16 mouse cellular contexts compared by ENCODE assay signal in the genomic region with DNA sequence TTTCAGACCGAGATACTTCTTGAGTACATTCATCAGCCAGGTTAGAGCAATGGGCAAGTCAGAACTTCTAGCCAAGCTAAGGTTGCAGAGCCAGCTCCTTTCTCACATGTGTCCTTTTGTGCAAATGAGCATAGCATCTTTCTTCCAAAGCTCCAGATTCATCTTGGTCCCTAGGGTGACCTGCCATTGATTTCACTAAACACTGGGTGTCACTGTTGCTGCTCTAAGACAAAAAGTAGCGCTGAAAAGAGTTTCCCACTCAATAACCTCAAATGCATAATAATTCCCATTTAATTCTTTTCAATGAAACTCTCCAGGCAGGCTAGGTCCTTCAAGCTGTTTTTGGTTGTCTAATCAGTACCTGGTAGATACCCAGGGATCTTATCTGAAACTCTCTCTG.
DNase-seq lines count a peak whose midpoint lies in the region; ATAC-seq and TF ChIP-seq lines count a peak whose summit lies in the region.
"Had no signal": no experiment of that assay in that cellular context is flagged by ENCODE, and none has a peak within 500 bp of the region (broad histone marks: within the 10 kb centered on the region; RNA-seq: fewer than 3 reads in every experiment).

No protein-coding gene starts in this region.

- H3K36me3 ChIP-seq in heart, adult 2 months (ENCODE audit: control insufficient read depth, insufficient read depth, low read length) = no peaks in the 10 kb centered on the region
- no peaks in the 10 kb centered on the region for H3K36me3 ChIP-seq in midbrain, embryonic 14.5 days (ENCODE audit: control insufficient read depth, insufficient read depth, low read length)
- no peaks in the 10 kb centered on the region for H3K36me3 ChIP-seq in midbrain, embryonic 16.5 days (ENCODE audit: control insufficient read depth, insufficient read depth, low read length)
- no peaks in the 10 kb centered on the region for H3K36me3 ChIP-seq in embryonic facial prominence, embryonic 10.5 days (replicated peaks)
- H3K36me3 ChIP-seq: embryonic facial prominence, embryonic 13.5 days; limb, embryonic 15.5 days; midbrain, embryonic 15.5 days had no signal

- TF ChIP-seq EP300 in heart, adult 2 months (IDR thresholded peaks at IDR 0.05; ENCODE audit: insufficient read depth, low read depth, low read length) = no peak

- no peak overlapping the region for H3K4me3 ChIP-seq in heart, adult 2 months
- no peak overlapping the region for H3K4me3 ChIP-seq in midbrain, embryonic 14.5 days (replicated peaks; ENCODE audit: low read depth, low read length)
- no peak overlapping the region for H3K4me3 ChIP-seq in midbrain, embryonic 16.5 days (ENCODE audit: low read depth, low read length)
- H3K4me3 ChIP-seq in embryonic facial prominence, embryonic 10.5 days = no peak overlapping the region
- H3K4me3 ChIP-seq: embryonic facial prominence, embryonic 13.5 days; limb, embryonic 15.5 days; midbrain, embryonic 15.5 days had no signal

- no peaks in the 10 kb centered on the region for H3K9me3 ChIP-seq in midbrain, embryonic 14.5 days (ENCODE audit: control insufficient read depth, low read length)
- no peaks in the 10 kb centered on the region for H3K9me3 ChIP-seq in midbrain, embryonic 16.5 days (replicated peaks; ENCODE audit: control insufficient read depth, low read length, poor library complexity, severe bottlenecking)
- no peaks in the 10 kb centered on the region for H3K9me3 ChIP-seq in embryonic facial prominence, embryonic 10.5 days
- H3K9me3 ChIP-seq: embryonic facial prominence, embryonic 13.5 days; limb, embryonic 15.5 days; midbrain, embryonic 15.5 days had no signal

- no peak overlapping the region for H3K4me2 ChIP-seq in midbrain, embryonic 14.5 days (ENCODE audit: low read length)
- H3K4me2 ChIP-seq in midbrain, embryonic 16.5 days (ENCODE audit: low read length) = no peak overlapping the region
- H3K4me2 ChIP-seq: embryonic facial prominence, embryonic 13.5 days; limb, embryonic 15.5 days; midbrain, embryonic 15.5 days had no signal

- H3K27ac ChIP-seq in heart, adult 2 months = no peak overlapping the region
- H3K27ac ChIP-seq in midbrain, embryonic 14.5 days (replicated peaks; ENCODE audit: low read depth, low read length) = no peak overlapping the region
- H3K27ac ChIP-seq in midbrain, embryonic 16.5 days (ENCODE audit: low read length) = no peak overlapping the region
- H3K27ac ChIP-seq in embryonic facial prominence, embryonic 10.5 days (replicated peaks) = no peak overlapping the region
- H3K27ac ChIP-seq: embryonic facial prominence, embryonic 13.5 days; limb, embryonic 15.5 days; midbrain, embryonic 15.5 days had no signal

- no peak overlapping the region for H3K9ac ChIP-seq in heart, adult 2 months (ENCODE audit: low read depth, low read length)
- H3K9ac ChIP-seq in midbrain, embryonic 14.5 days (replicated peaks; ENCODE audit: low read length) = no peak overlapping the region
- no peak overlapping the region for H3K9ac ChIP-seq in midbrain, embryonic 16.5 days (ENCODE audit: low read depth, low read length)
- H3K9ac ChIP-seq: embryonic facial prominence, embryonic 13.5 days; limb, embryonic 15.5 days; midbrain, embryonic 15.5 days had no signal

- no peaks in the 10 kb centered on the region for H3K27me3 ChIP-seq in heart, adult 2 months (ENCODE audit: control insufficient read depth, insufficient read depth, low read length)
- no peaks in the 10 kb centered on the region for H3K27me3 ChIP-seq in midbrain, embryonic 14.5 days (ENCODE audit: control insufficient read depth, insufficient read depth, low read length)
- H3K27me3 ChIP-seq in midbrain, embryonic 16.5 days (ENCODE audit: control insufficient read depth, insufficient read depth, low read depth, low read length) = no peaks in the 10 kb centered on the region
- no peaks in the 10 kb centered on the region for H3K27me3 ChIP-seq in embryonic facial prominence, embryonic 10.5 days (replicated peaks; ENCODE audit: low read depth, poor library complexity, severe bottlenecking)
- H3K27me3 ChIP-seq: embryonic facial prominence, embryonic 13.5 days; limb, embryonic 15.5 days; midbrain, embryonic 15.5 days had no signal

- 53% methylated on average over 2 of the region's 2 CpGs for WGBS in heart, adult 2 months
- WGBS in midbrain, embryonic 14.5 days = 67% methylated on average over 2 of the region's 2 CpGs
- 72% methylated on average over 2 of the region's 2 CpGs for WGBS in midbrain, embryonic 16.5 days
- WGBS in embryonic facial prominence, embryonic 10.5 days = 59% methylated on average over 2 of the region's 2 CpGs

- TF ChIP-seq POLR2A in heart, adult 2 months (IDR thresholded peaks at IDR 0.05; ENCODE audit: insufficient read depth, low read depth, low read length) = no peak

- H3K4me1 ChIP-seq in heart, adult 2 months (ENCODE audit: control insufficient read depth, insufficient read depth, low read length) = no peaks in the 10 kb centered on the region
- H3K4me1 ChIP-seq in midbrain, embryonic 14.5 days (ENCODE audit: control insufficient read depth, insufficient read depth, low read length) = no peaks in the 10 kb centered on the region
- no peaks in the 10 kb centered on the region for H3K4me1 ChIP-seq in midbrain, embryonic 16.5 days (ENCODE audit: control insufficient read depth, insufficient read depth, low read length)
- no peaks in the 10 kb centered on the region for H3K4me1 ChIP-seq in embryonic facial prominence, embryonic 10.5 days
- H3K4me1 ChIP-seq: embryonic facial prominence, embryonic 13.5 days; limb, embryonic 15.5 days; midbrain, embryonic 15.5 days had no signal

- H3K79me2 ChIP-seq in heart, adult 2 months (replicated peaks; ENCODE audit: control insufficient read depth, insufficient read depth, low read length) = no peaks in the 10 kb centered on the region

- ATAC-seq in midbrain, embryonic 14.5 days (ENCODE audit: low FRiP score, low TSS enrichment) = no peak
- no peak for ATAC-seq in midbrain, embryonic 16.5 days
- ATAC-seq: CD4-positive, CD25-positive, alpha-beta regulatory T cell, adult 4 months; midbrain, embryonic 15.5 days had no signal

- TF ChIP-seq CTCF in heart, adult 2 months (IDR thresholded peaks at IDR 0.05) = peak; percentile 33

- intact Hi-C loops in heart, adult 2 months (cut with DNase I) = loop anchor here (10.0 kb wide), 1 partner anchor 590 kb away; no protein-coding TSS in a partner anchor

- no peak for DNase-seq in heart, adult 2 months
- DNase-seq in heart, adult 9 months (ENCODE audit: low spot score in 2 of 2) = no peak
- DNase-seq in midbrain, embryonic 14.5 days = peak; percentile 62
- DNase-seq in brain, adult 2 months (ENCODE audit: low read depth, low spot score) = peak; percentile 65
- DNase-seq in retina, embryonic 14.5 days (ENCODE audit: low spot score) = peak; percentile 29
- DNase-seq in embryonic facial prominence, embryonic 10.5 days (ENCODE audit: low spot score) = no peak
- no peak for DNase-seq in urinary bladder, postnatal 14 days (ENCODE audit: low spot score)
- DNase-seq: adrenal gland, postnatal 25 days; cerebellum, adult 18-20 months; kidney, postnatal 25 days; lung, postnatal 36 days had no signal

Comparison
In these comparisons a context has a peak if more than half of its experiments do, and no peak if none do; other contexts are left out.
1. DNase-seq: peak in midbrain, embryonic 14.5 days (single experiment), brain, adult 2 months (single experiment) and retina, embryonic 14.5 days (single experiment); none in heart, adult 2 months (0 of 2), heart, adult 9 months (0 of 2), embryonic facial prominence, embryonic 10.5 days (single experiment) and urinary bladder, postnatal 14 days (single experiment).